Comparison of ENCODE assay signal across 12 mouse cellular contexts in genomic region chr4:83354786-83355185, GRCm38 (mm10).
"Had no signal": no experiment of that assay in that cellular context is flagged by ENCODE, and none has a peak within 500 bp of the region (broad histone marks: within the 10 kb centered on the region; RNA-seq: fewer than 3 reads in every experiment).

No protein-coding gene starts in this region.

- ATAC-seq: midbrain, embryonic 13.5 days had no signal

- H3K27me3 ChIP-seq: limb, embryonic 13.5 days; midbrain, embryonic 13.5 days; neural tube, embryonic 12.5 days had no signal

- H3K9ac ChIP-seq: limb, embryonic 13.5 days; liver, embryonic 14.5 days; midbrain, embryonic 13.5 days; neural tube, embryonic 12.5 days had no signal

- H3K4me2 ChIP-seq: limb, embryonic 13.5 days; midbrain, embryonic 13.5 days; neural tube, embryonic 12.5 days had no signal

- H3K27ac ChIP-seq: limb, embryonic 13.5 days; liver, embryonic 14.5 days; midbrain, embryonic 13.5 days; neural tube, embryonic 12.5 days had no signal

- H3K9me3 ChIP-seq: neural tube, embryonic 12.5 days had no signal

- H3K4me3 ChIP-seq: limb, embryonic 13.5 days; midbrain, embryonic 13.5 days; myocyte; neural tube, embryonic 12.5 days had no signal

- H3K36me3 ChIP-seq: limb, embryonic 13.5 days; midbrain, embryonic 13.5 days; neural tube, embryonic 12.5 days had no signal

- DNase-seq: kidney, adult 8-10 months; kidney, postnatal 36 days; layer of hippocampus, adult 9-11 months; left cerebral cortex, postnatal 4 days; lung, adult 18-20 months; right cerebral cortex, postnatal 14 days; thymus, postnatal 25 days had no signal

- H3K4me1 ChIP-seq: midbrain, embryonic 13.5 days; neural tube, embryonic 12.5 days had no signal
